Mouse (Mus musculus): ENCODE results near the gene 1700008O03Rik. TPM values are rescaled to one million over a fixed set of nuclear protein-coding genes. Genes with fewer than 3 reads are reported as not detected.

1700008O03Rik gene
- polyA plus RNA-seq, 1 experiment from 2014 or later: 0.34 TPM

GRCm38 (mm10) chr7:44343459-44344015 lies 42.1 kb downstream of the 1700008O03Rik start:
- Histone ChIP-seq H3K27ac (replicated peaks in 1 of 2; ENCODE audit: control insufficient read depth in 1 of 2, insufficient read depth in 1 of 2, low read depth in 2 of 2, low read length in 2 of 2) (no peak overlapping the region), H3K4me2 (ENCODE audit: low read length) (peak overlapping the region; percentile 27), H3K9ac (ENCODE audit: low read length) (no peak overlapping the region), H3K4me1 (ENCODE audit: control insufficient read depth in 2 of 2, insufficient read depth in 2 of 2, low read length in 2 of 2) (peaks cover 0 to 8% of the 10 kb centered on the region in 2 experiments; a peak in 2 of 4 replicates), H3K36me3 (ENCODE audit: control insufficient read depth, insufficient read depth, low read length) (no peaks in the 10 kb centered on the region), H3K27me3 (ENCODE audit: control insufficient read depth, insufficient read depth, low read length) (peaks cover 36% of the 10 kb centered on the region), H3K9me3 (ENCODE audit: control insufficient read depth, low read length) (no peaks in the 10 kb centered on the region), H3K4me3 (ENCODE audit: control insufficient read depth in 1 of 2, insufficient read depth in 1 of 2, low read depth in 1 of 2, low read length in 2 of 2) (no peak overlapping the region)
- WGBS: 10% methylated on average over 9 of the region's 11 CpGs
- peak; percentile 37; the same call in 1 of the 2 replicates for ATAC-seq (ENCODE audit: insufficient number of reproducible peaks, insufficient read depth, low FRiP score, low read depth)

- no peak for ATAC-seq (ENCODE audit: insufficient number of reproducible peaks, insufficient read depth, low FRiP score, low read depth)
- Histone ChIP-seq H3K4me3 (ENCODE audit: control insufficient read depth in 1 of 2, insufficient read depth in 1 of 2, low read depth in 1 of 2, low read length in 2 of 2) (no peak overlapping the region), H3K4me1 (ENCODE audit: control insufficient read depth in 2 of 2, insufficient read depth in 2 of 2, low read length in 2 of 2) (peaks cover 0 to 8% of the 10 kb centered on the region in 2 experiments; a peak in 2 of 4 replicates), H3K4me2 (ENCODE audit: low read length) (no peak overlapping the region), H3K9ac (ENCODE audit: low read length) (no peak overlapping the region), H3K27me3 (ENCODE audit: control insufficient read depth, insufficient read depth, low read length) (peaks cover 43% of the 10 kb centered on the region), H3K9me3 (ENCODE audit: control insufficient read depth, low read length) (no peaks in the 10 kb centered on the region), H3K36me3 (ENCODE audit: control insufficient read depth, insufficient read depth, low read length) (no peaks in the 10 kb centered on the region), H3K27ac (replicated peaks in 1 of 2; ENCODE audit: control insufficient read depth in 1 of 2, insufficient read depth in 1 of 2, low read depth in 2 of 2, low read length in 2 of 2) (no peak overlapping the region)
- 64% methylated on average over 5 of the region's 5 CpGs for whole genome bisulfite sequencing
Observed at GRCm38 (mm10) chr7:44341714-44342113, 43.9 kb downstream of the 1700008O03Rik start.

- Histone ChIP-seq H3K9ac (ENCODE audit: low read length) (no peak overlapping the region), H3K36me3 (ENCODE audit: control insufficient read depth, insufficient read depth, low read length) (no peaks in the 10 kb centered on the region), H3K9me3 (ENCODE audit: control insufficient read depth, low read length) (no peaks in the 10 kb centered on the region), H3K4me2 (ENCODE audit: low read length) (no peak overlapping the region), H3K4me3 (ENCODE audit: control insufficient read depth in 1 of 2, insufficient read depth in 1 of 2, low read depth in 1 of 2, low read length in 2 of 2) (no peak overlapping the region), H3K4me1 (ENCODE audit: control insufficient read depth in 2 of 2, insufficient read depth in 2 of 2, low read length in 2 of 2) (peaks cover 0 to 8% of the 10 kb centered on the region in 2 experiments; a peak in 2 of 4 replicates), H3K27me3 (ENCODE audit: control insufficient read depth, insufficient read depth, low read length) (peaks cover 49% of the 10 kb centered on the region), H3K27ac (replicated peaks in 1 of 2; ENCODE audit: control insufficient read depth in 1 of 2, insufficient read depth in 1 of 2, low read depth in 2 of 2, low read length in 2 of 2) (no peak overlapping the region)
- ATAC-seq (ENCODE audit: insufficient number of reproducible peaks, insufficient read depth, low FRiP score, low read depth): no peak
- WGBS: 69% methylated on average over 10 of the region's 10 CpGs
Observed at GRCm38 (mm10) chr7:44341119-44341518, 44.5 kb downstream of the 1700008O03Rik start.

- no peak overlapping the region for H3K4me2 ChIP-seq (ENCODE audit: low read length)
- H3K4me1 ChIP-seq (ENCODE audit: control insufficient read depth in 2 of 2, insufficient read depth in 2 of 2, low read length in 2 of 2): peaks cover 0 to 8% of the 10 kb centered on the region in 2 experiments; a peak in 3 of 4 replicates
- H3K9ac ChIP-seq (ENCODE audit: low read length): no peak overlapping the region
- no peaks in the 10 kb centered on the region for H3K36me3 ChIP-seq (ENCODE audit: control insufficient read depth, insufficient read depth, low read length)
- no peak overlapping the region for H3K4me3 ChIP-seq (ENCODE audit: control insufficient read depth in 1 of 2, insufficient read depth in 1 of 2, low read depth in 1 of 2, low read length in 2 of 2)
- WGBS: 53% methylated on average over 6 of the region's 6 CpGs
- ATAC-seq (ENCODE audit: insufficient number of reproducible peaks, insufficient read depth, low FRiP score, low read depth): no peak
- H3K27me3 ChIP-seq (ENCODE audit: control insufficient read depth, insufficient read depth, low read length): peaks cover 58% of the 10 kb centered on the region
- no peak overlapping the region for H3K27ac ChIP-seq (replicated peaks in 1 of 2; ENCODE audit: control insufficient read depth in 1 of 2, insufficient read depth in 1 of 2, low read depth in 2 of 2, low read length in 2 of 2)
- H3K9me3 ChIP-seq (ENCODE audit: control insufficient read depth, low read length): no peaks in the 10 kb centered on the region
Observed at GRCm38 (mm10) chr7:44340226-44340625, 45.4 kb downstream of the 1700008O03Rik start.

- WGBS: 6% methylated on average over 32 of the region's 32 CpGs
- no peak for ATAC-seq (ENCODE audit: insufficient number of reproducible peaks, insufficient read depth, low FRiP score, low read depth)
- Histone ChIP-seq H3K4me2 (ENCODE audit: low read length) (no peak overlapping the region), H3K4me1 (ENCODE audit: control insufficient read depth in 2 of 2, insufficient read depth in 2 of 2, low read length in 2 of 2) (no peaks in the 10 kb centered on the region; a peak in 1 of 4 replicates), H3K27me3 (ENCODE audit: control insufficient read depth, insufficient read depth, low read length) (peaks cover 76% of the 10 kb centered on the region), H3K9ac (ENCODE audit: low read length) (no peak overlapping the region), H3K27ac (replicated peaks in 1 of 2; ENCODE audit: control insufficient read depth in 1 of 2, insufficient read depth in 1 of 2, low read depth in 2 of 2, low read length in 2 of 2) (no peak overlapping the region), H3K36me3 (ENCODE audit: control insufficient read depth, insufficient read depth, low read length) (no peaks in the 10 kb centered on the region), H3K9me3 (ENCODE audit: control insufficient read depth, low read length) (no peaks in the 10 kb centered on the region), H3K4me3 (ENCODE audit: control insufficient read depth in 1 of 2, insufficient read depth in 1 of 2, low read depth in 1 of 2, low read length in 2 of 2) (no peak overlapping the region)
Observed at GRCm38 (mm10) chr7:44337121-44337849, 48.3 kb downstream of the 1700008O03Rik start.

GRCm38 (mm10) chr7:44336046-44337021 lies 49.3 kb downstream of the 1700008O03Rik start:
- H3K36me3 ChIP-seq (ENCODE audit: control insufficient read depth, insufficient read depth, low read length): no peaks in the 10 kb centered on the region
- no peak for ATAC-seq (ENCODE audit: insufficient number of reproducible peaks, insufficient read depth, low FRiP score, low read depth)
- H3K4me2 ChIP-seq (ENCODE audit: low read length): peak overlapping the region; percentile 62
- H3K27ac ChIP-seq (replicated peaks in 1 of 2; ENCODE audit: control insufficient read depth in 1 of 2, insufficient read depth in 1 of 2, low read depth in 2 of 2, low read length in 2 of 2): no peak overlapping the region
- no peaks in the 10 kb centered on the region for H3K9me3 ChIP-seq (ENCODE audit: control insufficient read depth, low read length)
- peak overlapping the region in 1 of 2 experiments; percentile 37; a peak in 2 of 4 replicates for H3K4me3 ChIP-seq (ENCODE audit: control insufficient read depth in 1 of 2, insufficient read depth in 1 of 2, low read depth in 1 of 2, low read length in 2 of 2)
- WGBS: 5% methylated on average over 40 of the region's 54 CpGs
- H3K9ac ChIP-seq (ENCODE audit: low read length): no peak overlapping the region
- no peaks in the 10 kb centered on the region; a peak in 1 of 4 replicates for H3K4me1 ChIP-seq (ENCODE audit: control insufficient read depth in 2 of 2, insufficient read depth in 2 of 2, low read length in 2 of 2)
- H3K27me3 ChIP-seq (ENCODE audit: control insufficient read depth, insufficient read depth, low read length): peaks cover 76% of the 10 kb centered on the region

Data from heart, embryonic 14.5 days (tissue).